Mouse (Mus musculus): ENCODE results near the gene Nbea. TPM values are rescaled to one million over a fixed set of nuclear protein-coding genes. Genes with fewer than 3 reads are reported as not detected.

The Nbea gene
- total and polyA plus RNA-seq, 3 experiments: 0.76 TPM; not detected in 2

DNA sequence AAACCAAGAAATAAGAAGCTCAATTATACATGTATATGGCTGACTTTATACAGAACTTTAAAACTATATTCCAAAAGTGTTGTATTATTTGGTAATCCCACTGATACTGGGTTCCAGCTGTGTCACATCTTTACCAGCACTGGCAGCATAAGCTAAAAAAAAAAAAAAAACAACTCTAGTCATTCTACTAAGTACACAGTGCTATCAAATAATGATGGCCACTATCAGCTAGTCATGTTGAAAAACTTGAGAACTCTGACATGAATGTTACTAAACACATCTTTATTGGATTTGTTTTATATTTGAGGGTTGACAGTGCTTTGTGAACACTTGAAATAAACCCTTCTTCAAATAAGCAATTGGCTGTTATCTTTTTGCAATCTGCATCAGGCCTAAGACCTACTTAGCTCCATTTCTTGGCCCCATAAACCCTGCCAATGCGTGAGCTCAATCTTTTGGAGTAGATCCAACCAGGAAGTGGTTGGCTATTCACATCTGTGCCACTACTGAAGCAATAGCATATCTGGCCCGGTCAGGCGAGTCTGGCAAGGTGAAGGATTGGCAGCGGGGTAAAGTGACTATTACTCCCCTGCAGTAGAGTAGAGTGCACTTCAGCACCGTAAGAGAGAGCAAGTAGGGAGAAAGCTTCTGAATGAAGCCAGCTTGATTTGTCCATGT lies 137.7 kb downstream of the Nbea start:
- DNase-seq (ENCODE audit: low spot score) (no peak), ATAC-seq (ENCODE audit: extremely low read depth, insufficient number of reproducible peaks, low FRiP score, poor library complexity, severe bottlenecking) (no peak)
- Histone ChIP-seq H3K36me3 (replicated peaks) (no peaks in the 10 kb centered on the region), H3K9me3 (replicated peaks) (peaks cover 2% of the 10 kb centered on the region; the same call in 1 of the 2 replicates), H3K27me3 (ENCODE audit: insufficient read depth, low read length) (no peaks in the 10 kb centered on the region), H3K4me1 (ENCODE audit: insufficient read depth, low read depth, low read length) (no peaks in the 10 kb centered on the region), H3K4me3 (ENCODE audit: low read depth, low read length) (no peak overlapping the region)
- no peak for TF ChIP-seq GATA2 (IDR thresholded peaks at IDR 0.05; ENCODE audit: borderline replicate concordance, low read depth, low read length)
- TF ChIP-seq POLR2AphosphoS5 (IDR thresholded peaks at IDR 0.05; ENCODE audit: insufficient replicate concordance, low read depth, low read length): no peak
- TF ChIP-seq CTCF (IDR thresholded peaks at IDR 0.05; ENCODE audit: low read depth, low read length): no peak
- no peak for TF ChIP-seq TAL1 (conservative IDR thresholded peaks at IDR 0.05; ENCODE audit: low read depth, low read length)
- TF ChIP-seq GATA1 (IDR thresholded peaks at IDR 0.05; ENCODE audit: borderline replicate concordance, low read length): no peak

DNA sequence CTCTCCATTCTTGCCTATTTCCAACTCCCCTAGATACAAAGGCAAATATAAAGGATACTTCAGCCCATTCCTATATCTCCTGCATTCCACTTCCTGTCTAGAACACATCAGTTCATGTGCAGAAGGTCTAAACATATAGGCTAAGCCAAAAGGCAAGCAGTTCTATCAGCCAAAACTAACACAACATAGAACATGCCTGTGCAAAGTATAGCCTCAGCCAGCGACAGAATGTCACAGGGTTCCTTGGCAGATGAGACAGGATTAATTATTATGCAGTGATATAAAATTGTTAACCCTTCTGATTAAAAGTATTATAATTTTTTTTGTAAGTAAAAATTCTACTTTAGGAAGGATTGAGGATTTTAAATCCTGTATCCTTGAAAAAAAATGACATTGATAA lies 140.4 kb downstream of the Nbea start:
- Histone ChIP-seq H3K36me3 (replicated peaks) (no peaks in the 10 kb centered on the region), H3K4me1 (ENCODE audit: insufficient read depth, low read depth, low read length) (no peaks in the 10 kb centered on the region), H3K27me3 (ENCODE audit: insufficient read depth, low read length) (no peaks in the 10 kb centered on the region), H3K4me3 (ENCODE audit: low read depth, low read length) (no peak overlapping the region), H3K9me3 (replicated peaks) (peaks cover 2% of the 10 kb centered on the region; the same call in 1 of the 2 replicates)
- ATAC-seq (ENCODE audit: extremely low read depth, insufficient number of reproducible peaks, low FRiP score, poor library complexity, severe bottlenecking) (no peak), DNase-seq (ENCODE audit: low spot score) (no peak)
- TF ChIP-seq CTCF (IDR thresholded peaks at IDR 0.05; ENCODE audit: low read depth, low read length) (no peak), GATA1 (IDR thresholded peaks at IDR 0.05; ENCODE audit: borderline replicate concordance, low read length) (no peak), GATA2 (IDR thresholded peaks at IDR 0.05; ENCODE audit: borderline replicate concordance, low read depth, low read length) (no peak), POLR2AphosphoS5 (IDR thresholded peaks at IDR 0.05; ENCODE audit: insufficient replicate concordance, low read depth, low read length) (no peak), TAL1 (conservative IDR thresholded peaks at IDR 0.05; ENCODE audit: low read depth, low read length) (no peak)

DNA sequence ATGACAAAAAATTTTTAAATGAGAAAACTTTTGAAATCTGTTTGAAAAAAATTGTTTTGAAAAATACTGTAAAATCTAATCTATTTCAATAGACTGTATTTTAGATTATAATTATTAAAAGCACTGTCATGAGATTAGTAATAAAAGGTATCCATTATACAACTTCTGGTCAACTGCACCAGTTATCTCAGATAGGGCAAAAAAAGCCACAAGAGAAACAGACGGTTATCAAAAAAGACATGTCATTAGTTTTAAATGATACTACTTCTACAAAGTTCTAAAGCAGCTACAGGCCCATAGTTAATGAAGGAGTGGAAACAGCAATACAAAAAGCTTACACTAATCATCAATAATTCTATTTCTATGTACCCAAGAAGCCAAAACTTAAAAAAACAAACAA lies 144.0 kb downstream of the Nbea start:
- TF ChIP-seq TAL1 (conservative IDR thresholded peaks at IDR 0.05; ENCODE audit: low read depth, low read length) (no peak), POLR2AphosphoS5 (IDR thresholded peaks at IDR 0.05; ENCODE audit: insufficient replicate concordance, low read depth, low read length) (no peak), CTCF (IDR thresholded peaks at IDR 0.05; ENCODE audit: low read depth, low read length) (no peak), GATA2 (IDR thresholded peaks at IDR 0.05; ENCODE audit: borderline replicate concordance, low read depth, low read length) (no peak), GATA1 (IDR thresholded peaks at IDR 0.05; ENCODE audit: borderline replicate concordance, low read length) (no peak)
- Histone ChIP-seq H3K4me3 (ENCODE audit: low read depth, low read length) (no peak overlapping the region), H3K9me3 (replicated peaks) (no peaks in the 10 kb centered on the region), H3K27me3 (ENCODE audit: insufficient read depth, low read length) (no peaks in the 10 kb centered on the region), H3K36me3 (replicated peaks) (no peaks in the 10 kb centered on the region), H3K4me1 (ENCODE audit: insufficient read depth, low read depth, low read length) (no peaks in the 10 kb centered on the region)
- DNase-seq (ENCODE audit: low spot score) (no peak), ATAC-seq (ENCODE audit: extremely low read depth, insufficient number of reproducible peaks, low FRiP score, poor library complexity, severe bottlenecking) (no peak)

DNA sequence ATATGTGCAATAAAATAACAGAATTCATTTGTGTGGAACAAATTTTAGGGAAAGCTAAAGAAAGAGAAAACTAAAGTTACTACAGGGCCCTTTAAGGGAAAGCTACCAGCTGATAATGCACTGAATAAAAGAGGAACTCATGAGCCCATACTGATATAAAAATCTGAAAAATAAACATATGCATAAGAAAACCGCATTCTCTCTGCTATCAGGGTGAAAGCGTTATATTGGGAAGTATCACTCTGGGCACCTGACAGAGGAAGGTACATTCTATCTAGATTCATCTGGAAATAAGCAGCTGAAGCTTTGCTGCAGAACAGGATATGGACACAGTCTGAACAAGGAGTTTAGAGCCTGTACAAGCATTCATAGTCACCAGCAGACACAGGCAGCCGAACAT lies 148.9 kb downstream of the Nbea start:
- H3K36me3 ChIP-seq (replicated peaks): no peaks in the 10 kb centered on the region
- H3K27me3 ChIP-seq (ENCODE audit: insufficient read depth, low read length): no peaks in the 10 kb centered on the region
- no peak overlapping the region for H3K4me3 ChIP-seq (ENCODE audit: low read depth, low read length)
- TF ChIP-seq GATA1 (IDR thresholded peaks at IDR 0.05; ENCODE audit: borderline replicate concordance, low read length) (no peak), TAL1 (conservative IDR thresholded peaks at IDR 0.05; ENCODE audit: low read depth, low read length) (no peak)
- no peak for ATAC-seq (ENCODE audit: extremely low read depth, insufficient number of reproducible peaks, low FRiP score, poor library complexity, severe bottlenecking)
- no peaks in the 10 kb centered on the region for H3K4me1 ChIP-seq (ENCODE audit: insufficient read depth, low read depth, low read length)
- no peak for DNase-seq (ENCODE audit: low spot score)
- H3K9me3 ChIP-seq (replicated peaks): no peaks in the 10 kb centered on the region

DNA sequence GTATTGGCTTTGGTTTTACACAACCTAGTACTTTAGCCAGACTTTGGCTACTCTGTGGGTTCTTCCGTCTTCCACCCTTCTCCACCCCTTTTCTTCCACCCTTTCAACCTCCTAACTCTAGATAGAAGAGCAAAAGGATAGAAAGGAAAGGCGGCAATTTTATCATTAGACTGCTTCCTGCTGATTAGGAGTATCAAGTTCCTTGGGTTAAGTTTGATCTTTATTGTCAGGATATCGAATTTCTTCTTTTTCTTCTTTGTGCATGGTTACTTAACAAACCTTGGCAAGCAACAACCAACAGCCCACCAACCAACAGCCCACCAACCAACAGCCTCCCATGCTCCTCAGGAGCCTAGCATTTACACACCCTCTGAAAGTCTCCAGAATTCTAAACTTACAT lies 165.0 kb downstream of the Nbea start:
- TF ChIP-seq POLR2AphosphoS5 (IDR thresholded peaks at IDR 0.05; ENCODE audit: insufficient replicate concordance, low read depth, low read length) (no peak), GATA1 (IDR thresholded peaks at IDR 0.05; ENCODE audit: borderline replicate concordance, low read length) (no peak), GATA2 (IDR thresholded peaks at IDR 0.05; ENCODE audit: borderline replicate concordance, low read depth, low read length) (no peak), TAL1 (conservative IDR thresholded peaks at IDR 0.05; ENCODE audit: low read depth, low read length) (no peak), CTCF (IDR thresholded peaks at IDR 0.05; ENCODE audit: low read depth, low read length) (no peak)
- no peak for DNase-seq (ENCODE audit: low spot score)
- Histone ChIP-seq H3K27me3 (ENCODE audit: insufficient read depth, low read length) (no peaks in the 10 kb centered on the region), H3K36me3 (replicated peaks) (no peaks in the 10 kb centered on the region), H3K4me3 (ENCODE audit: low read depth, low read length) (no peak overlapping the region), H3K9me3 (replicated peaks) (no peaks in the 10 kb centered on the region), H3K4me1 (ENCODE audit: insufficient read depth, low read depth, low read length) (no peaks in the 10 kb centered on the region)
- no peak for ATAC-seq (ENCODE audit: extremely low read depth, insufficient number of reproducible peaks, low FRiP score, poor library complexity, severe bottlenecking)

DNA sequence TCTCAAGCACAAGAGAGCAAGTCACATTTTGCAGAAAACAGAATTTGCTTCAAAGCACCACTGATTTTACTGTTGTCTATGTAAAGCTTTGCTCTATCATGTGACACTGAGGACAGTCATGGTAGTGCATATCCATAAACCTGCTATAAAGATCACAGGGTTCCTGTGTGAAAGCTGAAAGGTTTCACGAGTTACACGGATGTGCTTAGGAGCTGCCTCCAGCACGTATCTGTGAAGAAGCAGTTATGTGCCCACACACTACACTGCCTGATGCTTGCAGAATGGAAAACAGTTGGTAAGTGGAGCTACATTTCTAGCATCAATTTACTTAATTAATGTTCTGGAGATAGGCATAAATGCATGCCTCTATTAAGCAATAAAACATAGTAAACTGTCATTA lies 172.4 kb downstream of the Nbea start:
- no peak overlapping the region for H3K4me3 ChIP-seq (ENCODE audit: low read depth, low read length)
- H3K27me3 ChIP-seq (ENCODE audit: insufficient read depth, low read length): no peaks in the 10 kb centered on the region
- ATAC-seq (ENCODE audit: extremely low read depth, insufficient number of reproducible peaks, low FRiP score, poor library complexity, severe bottlenecking): no peak
- H3K9me3 ChIP-seq (replicated peaks): no peaks in the 10 kb centered on the region
- H3K4me1 ChIP-seq (ENCODE audit: insufficient read depth, low read depth, low read length): no peaks in the 10 kb centered on the region
- TF ChIP-seq TAL1 (conservative IDR thresholded peaks at IDR 0.05; ENCODE audit: low read depth, low read length) (no peak), POLR2AphosphoS5 (IDR thresholded peaks at IDR 0.05; ENCODE audit: insufficient replicate concordance, low read depth, low read length) (no peak), GATA2 (IDR thresholded peaks at IDR 0.05; ENCODE audit: borderline replicate concordance, low read depth, low read length) (no peak), CTCF (IDR thresholded peaks at IDR 0.05; ENCODE audit: low read depth, low read length) (no peak), GATA1 (IDR thresholded peaks at IDR 0.05; ENCODE audit: borderline replicate concordance, low read length) (no peak)
- DNase-seq (ENCODE audit: low spot score): no peak
- H3K36me3 ChIP-seq (replicated peaks): no peaks in the 10 kb centered on the region
